Mouse (Mus musculus) heart, embryonic 14.5 days (tissue): ENCODE measurements around the gene Trpc4ap. TPM values are rescaled to one million over a fixed set of nuclear protein-coding genes. Genes with fewer than 3 reads are reported as not detected.

Source experiments
- ATAC-seq: fragments of 200-750 bp; cut with Nextera tagmentation; 2 replicates; pipeline ENCODE4 v1.8.0; 2017; ENCODE audit warnings: low read depth, moderate TSS enrichment; ENCODE audit not compliant: insufficient number of reproducible peaks, insufficient read depth, low FRiP score
- H3K27ac ChIP-seq, 2 experiments: fragments of 200-500 bp in 1 of 2; fragments of 300-500 bp in 1 of 2; sonication (generic) in 1 of 2; replicated peaks in 1 of 2; 2 replicates each; pipeline ENCODE4 v1.5.1; 2012 to 2014; ENCODE audit warnings: low read depth in 2 of 2, low read length in 2 of 2, control low read depth in 1 of 2, mild to moderate bottlenecking in 1 of 2, mixed read lengths in 1 of 2; ENCODE audit not compliant: control insufficient read depth in 1 of 2, insufficient read depth in 1 of 2
- H3K27me3 ChIP-seq: fragments of 300-500 bp; sonication (generic); 2 replicates; pipeline ENCODE4 v1.6.1; 2014; ENCODE audit warnings: mild to moderate bottlenecking, low read length, control low read depth; ENCODE audit not compliant: control insufficient read depth, insufficient read depth
- H3K36me3 ChIP-seq: fragments of 300-500 bp; sonication (generic); 2 replicates; pipeline ENCODE4 v1.6.1; 2014; ENCODE audit warnings: mild to moderate bottlenecking, control low read depth, low read length, mixed read lengths; ENCODE audit not compliant: control insufficient read depth, insufficient read depth
- H3K4me1 ChIP-seq, 2 experiments: fragments of 200-500 bp in 1 of 2; fragments of 300-500 bp in 1 of 2; sonication (generic) in 1 of 2; 2 replicates each; pipeline ENCODE4 v1.6.1; 2012 to 2014; ENCODE audit warnings: low read length in 2 of 2, control low read depth in 1 of 2, mixed read lengths in 1 of 2; ENCODE audit not compliant: control insufficient read depth in 2 of 2, insufficient read depth in 2 of 2
- H3K4me2 ChIP-seq: fragments of 300-500 bp; sonication (generic); 2 replicates; pipeline ENCODE4 v1.6.1; 2014; ENCODE audit warnings: mild to moderate bottlenecking, low read length
- H3K4me3 ChIP-seq, 2 experiments: fragments of 200-500 bp in 1 of 2; fragments of 300-500 bp in 1 of 2; sonication (generic) in 1 of 2; 2 replicates each; pipeline ENCODE4 v1.5.1; 2012 to 2014; ENCODE audit warnings: low read length in 2 of 2, mild to moderate bottlenecking in 2 of 2, control low read depth in 1 of 2, low read depth in 1 of 2, moderate library complexity in 1 of 2; ENCODE audit not compliant: control insufficient read depth in 1 of 2, insufficient read depth in 1 of 2
- H3K9ac ChIP-seq: fragments of 300-500 bp; sonication (generic); 2 replicates; pipeline ENCODE4 v1.6.1; 2014; ENCODE audit warnings: mild to moderate bottlenecking, low read length
- H3K9me3 ChIP-seq: fragments of 300-500 bp; sonication (generic); 2 replicates; pipeline ENCODE4 v1.6.1; 2016; ENCODE audit warnings: low read length, control low read depth; ENCODE audit not compliant: control insufficient read depth
- WGBS: fragments of 180-500 bp; shearing (Covaris S2); extraction: QIAGEN DNeasy Blood & Tissue Kit; methylation state at CpG from one replicate; pipeline ENCODE4 v1.1.7; 2014; 5-methylcytosine and 5-hydroxymethylcytosine counted together
- polyA plus RNA-seq: library from polyadenylated mRNA; unstranded; fragments of >200 nt; fragmentation: Nextera tagmentation; extraction: Ambion mirVana; gene quantifications from 2 replicates; pipeline ENCODE4 v1.2.1, GENCODE M21; 2014

Trpc4ap gene
- polyA plus RNA-seq, 1 experiment from 2014 or later, result 108 TPM

GRCm38 (mm10) chr2:155632138-155632936 lies 59.8 kb downstream of the Trpc4ap start:
- peaks cover 16% of the 10 kb centered on the region; the same call in 1 of the 2 replicates for H3K27me3 ChIP-seq
- ATAC-seq, result no peak
- WGBS, result 77% methylated on average over 30 of the region's 30 CpGs

GRCm38 (mm10) chr2:155630590-155631416 lies 61.4 kb downstream of the Trpc4ap start:
- Histone ChIP-seq H3K9me3 (no peaks in the 10 kb centered on the region), H3K4me3 (no peak overlapping the region), H3K9ac (peak overlapping the region; percentile 34; the same call in 1 of the 2 replicates), H3K27me3 (peaks cover 16% of the 10 kb centered on the region; the same call in 1 of the 2 replicates), H3K4me1 (peaks cover 0 to 5% of the 10 kb centered on the region in 2 experiments; a peak in 1 of 4 replicates), H3K4me2 (no peak overlapping the region), H3K36me3 (peaks cover 100% of the 10 kb centered on the region), H3K27ac (0 out of 4 replicates have a peak overlapping the region, but pooled peaks of 1 of the 2 experiments have one; percentile 5)
- no peak for ATAC-seq
- 36% methylated on average over 43 of the region's 43 CpGs for WGBS

More at GRCm38 (mm10) chr2:155632138-155632936, 59.8 kb downstream of the Trpc4ap start:
- no peaks in the 10 kb centered on the region for H3K9me3 ChIP-seq
- peaks cover 0 to 5% of the 10 kb centered on the region in 2 experiments; a peak in 1 of 4 replicates for H3K4me1 ChIP-seq
- peaks cover 100% of the 10 kb centered on the region for H3K36me3 ChIP-seq
- no peak overlapping the region for H3K4me2 ChIP-seq
- no peak overlapping the region for H3K27ac ChIP-seq
- H3K4me3 ChIP-seq, result no peak overlapping the region
- no peak overlapping the region for H3K9ac ChIP-seq

DNA sequence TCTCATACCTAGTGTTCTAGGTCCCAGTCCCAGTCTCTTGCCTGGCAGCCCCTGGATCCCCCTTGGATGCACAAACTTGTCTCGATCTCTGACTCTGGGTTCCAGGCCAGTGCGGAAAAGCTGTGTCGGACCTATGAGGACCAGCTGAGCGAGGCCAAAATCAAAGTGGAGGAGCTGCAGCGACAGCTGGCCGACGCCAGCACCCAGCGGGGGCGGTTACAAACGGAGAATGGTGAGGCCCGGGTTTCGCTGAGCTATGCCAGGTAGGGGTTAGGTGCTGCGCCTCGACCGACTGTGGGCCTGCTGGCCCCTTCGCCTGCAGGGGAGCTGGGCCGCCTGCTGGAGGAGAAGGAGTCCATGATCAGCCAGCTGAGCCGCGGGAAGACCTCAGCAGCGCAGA lies 62.0 kb downstream of the Trpc4ap start:
- no peak overlapping the region for H3K4me2 ChIP-seq
- H3K36me3 ChIP-seq, result peaks cover 100% of the 10 kb centered on the region
- no peak for ATAC-seq
- 59% methylated on average over 20 of the region's 20 CpGs for WGBS
- H3K27ac ChIP-seq, result no peak overlapping the region
- peaks cover 16% of the 10 kb centered on the region; the same call in 1 of the 2 replicates for H3K27me3 ChIP-seq
- H3K9me3 ChIP-seq, result no peaks in the 10 kb centered on the region
- H3K4me1 ChIP-seq, result peaks cover 0 to 5% of the 10 kb centered on the region in 2 experiments; a peak in 1 of 4 replicates
- H3K9ac ChIP-seq, result no peak overlapping the region
- no peak overlapping the region for H3K4me3 ChIP-seq

GRCm38 (mm10) chr2:155629231-155629661 lies 62.9 kb downstream of the Trpc4ap start:
- Histone ChIP-seq H3K27ac (no peak overlapping the region), H3K27me3 (peaks cover 16% of the 10 kb centered on the region; the same call in 1 of the 2 replicates)

DNA sequence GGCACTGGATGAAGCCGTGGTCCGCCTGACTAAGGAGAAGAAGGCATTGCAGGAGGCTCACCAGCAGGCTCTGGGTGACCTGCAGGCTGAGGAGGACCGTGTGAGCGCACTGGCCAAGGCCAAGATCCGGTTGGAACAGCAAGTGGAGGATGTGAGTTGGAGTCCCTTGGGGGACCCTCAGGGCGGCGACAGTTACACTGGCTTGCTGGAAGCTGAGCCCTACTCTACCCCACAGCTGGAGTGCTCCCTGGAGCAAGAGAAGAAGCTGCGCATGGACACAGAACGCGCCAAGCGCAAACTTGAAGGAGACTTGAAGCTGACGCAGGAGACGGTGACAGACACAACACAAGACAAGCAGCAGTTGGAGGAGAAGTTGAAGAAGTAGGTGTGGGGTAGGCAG lies 63.7 kb downstream of the Trpc4ap start:
- Histone ChIP-seq H3K9ac (no peak overlapping the region), H3K27me3 (peaks cover 16% of the 10 kb centered on the region; the same call in 1 of the 2 replicates), H3K4me1 (peaks cover 0 to 5% of the 10 kb centered on the region in 2 experiments; a peak in 1 of 4 replicates), H3K36me3 (peaks cover 100% of the 10 kb centered on the region), H3K27ac (no peak overlapping the region), H3K4me2 (no peak overlapping the region), H3K4me3 (no peak overlapping the region), H3K9me3 (no peaks in the 10 kb centered on the region)
- ATAC-seq, result no peak
- 80% methylated on average over 13 of the region's 13 CpGs for WGBS

More at GRCm38 (mm10) chr2:155629231-155629661, 62.9 kb downstream of the Trpc4ap start:
- H3K4me2 ChIP-seq, result peak overlapping the region; percentile 34
- H3K9ac ChIP-seq, result peak overlapping the region; percentile 34; the same call in 1 of the 2 replicates
- ATAC-seq, result no peak
- H3K36me3 ChIP-seq, result peaks cover 100% of the 10 kb centered on the region
- peaks cover 0 to 5% of the 10 kb centered on the region in 2 experiments; a peak in 1 of 4 replicates for H3K4me1 ChIP-seq
- 24% methylated on average over 35 of the region's 35 CpGs for WGBS
- no peaks in the 10 kb centered on the region for H3K9me3 ChIP-seq
- no peak overlapping the region for H3K4me3 ChIP-seq

DNA sequence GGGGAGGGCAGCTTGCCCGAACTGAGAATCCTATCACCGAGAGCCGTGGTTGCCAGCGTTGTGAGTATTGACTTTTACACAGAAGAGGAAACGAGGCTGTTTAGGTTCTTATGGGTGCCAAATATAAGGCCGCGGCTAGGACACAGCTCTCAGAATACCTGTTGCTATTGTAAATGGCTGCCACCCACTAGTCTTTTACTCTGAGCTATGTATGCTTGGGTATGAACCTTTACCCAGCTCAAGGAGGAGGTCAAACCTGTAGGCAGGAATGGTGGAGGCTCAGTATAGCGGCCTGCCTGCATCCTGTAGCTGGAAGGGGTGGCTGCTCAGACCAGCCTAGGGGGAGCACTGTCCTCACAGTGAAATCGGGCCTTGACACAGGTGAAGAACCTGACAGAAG lies 64.1 kb downstream of the Trpc4ap start:
- peaks cover 16% of the 10 kb centered on the region; the same call in 1 of the 2 replicates for H3K27me3 ChIP-seq
- H3K36me3 ChIP-seq, result peaks cover 100% of the 10 kb centered on the region
- H3K9ac ChIP-seq, result no peak overlapping the region
- H3K4me2 ChIP-seq, result no peak overlapping the region
- H3K4me3 ChIP-seq, result no peak overlapping the region
- WGBS, result 87% methylated on average over 9 of the region's 9 CpGs
- H3K27ac ChIP-seq, result no peak overlapping the region
- H3K4me1 ChIP-seq, result peaks cover 0 to 5% of the 10 kb centered on the region in 2 experiments; a peak in 1 of 4 replicates
- ATAC-seq, result no peak
- H3K9me3 ChIP-seq, result no peaks in the 10 kb centered on the region
